Mouse (Mus musculus) hindbrain, embryonic 16.5 days (tissue): Measurements from ENCODE around the gene Tmem175. TPM values are rescaled to one million over a fixed set of nuclear protein-coding genes. Genes with fewer than 3 reads are reported as not detected.

ENCODE experiments used
- polyA plus RNA-seq: library from polyadenylated mRNA; unstranded; fragments of >200 nt; fragmentation: Nextera tagmentation; extraction: Ambion mirVana; gene quantifications from 2 replicates; pipeline ENCODE4 v1.2.1, GENCODE M21; 2015

The Tmem175 gene
- polyA plus RNA-seq, 1 experiment from 2014 or later, result 28.6 TPM

Other genes starting within 250 kb of the Tmem175 start
- gene Pde6b, start 241.4 kb upstream of the Tmem175 start, polyA plus RNA-seq, result 0.30 TPM in 1 of 2 replicates, not detected in the other
- gene Atp5k, start 195.3 kb upstream of the Tmem175 start, polyA plus RNA-seq, result 329 and 384 TPM in 2 replicates
- gene Mfsd7a, start 180.9 kb upstream of the Tmem175 start, polyA plus RNA-seq, result 0.20 and 0.29 TPM in 2 replicates
- 20.2 and 22.8 TPM in 2 replicates for gene Pcgf3, start 168.5 kb upstream of the Tmem175 start, polyA plus RNA-seq
- gene Cplx1, start 79.7 kb upstream of the Tmem175 start, polyA plus RNA-seq, result 238 and 264 TPM in 2 replicates
- gene Gak, start within 50 bp of the Tmem175 start, polyA plus RNA-seq, result 47.5 and 56.5 TPM in 2 replicates
- 13.3 and 13.7 TPM in 2 replicates for gene Idua, start 30.6 kb downstream of the Tmem175 start, polyA plus RNA-seq
- gene Dgkq, start 39.9 kb downstream of the Tmem175 start, polyA plus RNA-seq, result 26.6 and 33.4 TPM in 2 replicates
- gene Slc26a1, start 45.8 kb downstream of the Tmem175 start, polyA plus RNA-seq, result 3.6 and 3.9 TPM in 2 replicates
- gene Fgfrl1, start 62.6 kb downstream of the Tmem175 start, polyA plus RNA-seq, result 4.7 and 4.8 TPM in 2 replicates
- gene Rnf212, start 145.2 kb downstream of the Tmem175 start, polyA plus RNA-seq, result 0.25 TPM in 1 of 2 replicates, not detected in the other
- gene Tmed11, start 165.6 kb downstream of the Tmem175 start, polyA plus RNA-seq, result not detected in 2 replicates
- gene Vmn2r8, start 179.1 kb downstream of the Tmem175 start, polyA plus RNA-seq, result not detected in 2 replicates
- gene Vmn2r9, start 222.8 kb downstream of the Tmem175 start, polyA plus RNA-seq, result not detected in 2 replicates